Mouse (Mus musculus): ENCODE data around the gene Nosip. TPM values are rescaled to one million over a fixed set of nuclear protein-coding genes. Genes with fewer than 3 reads are reported as not detected.
A peak's percentile ranks its signal among the peaks of the same experiment; 100 is the strongest.

The Nosip gene
- polyA plus RNA-seq, 1 experiment from 2014 or later, result 57.2 TPM

- Histone ChIP-seq H3K27ac (ENCODE audit: low read depth) (no peak overlapping the region; the same call in 1 of the 2 replicates), H3K4me3 (ENCODE audit: low read depth, low read length) (no peak overlapping the region), H3K36me3 (ENCODE audit: control insufficient read depth, insufficient read depth, low read length) (peaks cover 49% of the 10 kb centered on the region), H3K27me3 (replicated peaks; ENCODE audit: control insufficient read depth, insufficient read depth, low read length) (no peaks in the 10 kb centered on the region), H3K4me1 (replicated peaks; ENCODE audit: control insufficient read depth, insufficient read depth, low read length) (peaks cover 26% of the 10 kb centered on the region; the same call in 1 of the 2 replicates), H3K9ac (ENCODE audit: low read length) (no peak overlapping the region), H3K9me3 (ENCODE audit: control insufficient read depth, low read length) (no peaks in the 10 kb centered on the region), H3K4me2 (ENCODE audit: low read length) (no peak overlapping the region)
- ATAC-seq (replicated peaks; ENCODE audit: low FRiP score, low TSS enrichment, low read depth) (no peak), DNase-seq (ENCODE audit: low spot score) (no peak)
- 82% methylated on average over 6 of the region's 6 CpGs for WGBS
These were observed 56.1 kb downstream of the Nosip start for GRCm38 (mm10) chr7:45118336-45118735.

- peaks cover 28% of the 10 kb centered on the region; the same call in 1 of the 2 replicates for H3K4me1 ChIP-seq (replicated peaks; ENCODE audit: control insufficient read depth, insufficient read depth, low read length)
- 81% methylated on average over 5 of the region's 5 CpGs for WGBS
- no peak overlapping the region for H3K4me3 ChIP-seq (ENCODE audit: low read depth, low read length)
- no peaks in the 10 kb centered on the region for H3K27me3 ChIP-seq (replicated peaks; ENCODE audit: control insufficient read depth, insufficient read depth, low read length)
- no peak overlapping the region for H3K4me2 ChIP-seq (ENCODE audit: low read length)
- ATAC-seq (replicated peaks; ENCODE audit: low FRiP score, low TSS enrichment, low read depth) (no peak), DNase-seq (ENCODE audit: low spot score) (no peak)
- no peak overlapping the region for H3K27ac ChIP-seq (ENCODE audit: low read depth)
- H3K9ac ChIP-seq (ENCODE audit: low read length), result no peak overlapping the region
- H3K9me3 ChIP-seq (ENCODE audit: control insufficient read depth, low read length), result no peaks in the 10 kb centered on the region
- peaks cover 50% of the 10 kb centered on the region for H3K36me3 ChIP-seq (ENCODE audit: control insufficient read depth, insufficient read depth, low read length)
These were observed 57.8 kb downstream of the Nosip start for GRCm38 (mm10) chr7:45119780-45120709.

- peaks cover 64% of the 10 kb centered on the region for H3K36me3 ChIP-seq (ENCODE audit: control insufficient read depth, insufficient read depth, low read length)
- peak overlapping the region; percentile 20; the same call in 1 of the 2 replicates for H3K4me2 ChIP-seq (ENCODE audit: low read length)
- H3K27me3 ChIP-seq (replicated peaks; ENCODE audit: control insufficient read depth, insufficient read depth, low read length), result no peaks in the 10 kb centered on the region
- ATAC-seq (replicated peaks; ENCODE audit: low FRiP score, low TSS enrichment, low read depth) (no peak), DNase-seq (ENCODE audit: low spot score) (no peak)
- H3K27ac ChIP-seq (ENCODE audit: low read depth), result no peak overlapping the region
- no peak overlapping the region for H3K4me3 ChIP-seq (ENCODE audit: low read depth, low read length)
- peak overlapping the region; percentile 22; the same call in 1 of the 2 replicates for H3K9ac ChIP-seq (ENCODE audit: low read length)
- peaks cover 32% of the 10 kb centered on the region; the same call in 1 of the 2 replicates for H3K4me1 ChIP-seq (replicated peaks; ENCODE audit: control insufficient read depth, insufficient read depth, low read length)
- WGBS, result 55% methylated on average over 8 of the region's 8 CpGs
- H3K9me3 ChIP-seq (ENCODE audit: control insufficient read depth, low read length), result no peaks in the 10 kb centered on the region
These were observed 59.2 kb downstream of the Nosip start for GRCm38 (mm10) chr7:45121404-45121803.

GRCm38 (mm10) chr7:45121966-45122365, 59.7 kb downstream of the Nosip start:
- no peaks in the 10 kb centered on the region for H3K9me3 ChIP-seq (ENCODE audit: control insufficient read depth, low read length)
- no peak overlapping the region for H3K27ac ChIP-seq (ENCODE audit: low read depth)
- peak overlapping the region; percentile 20; the same call in 1 of the 2 replicates for H3K4me2 ChIP-seq (ENCODE audit: low read length)
- peak overlapping the region; percentile 22; the same call in 1 of the 2 replicates for H3K9ac ChIP-seq (ENCODE audit: low read length)
- H3K4me3 ChIP-seq (ENCODE audit: low read depth, low read length), result no peak overlapping the region
- no peaks in the 10 kb centered on the region for H3K27me3 ChIP-seq (replicated peaks; ENCODE audit: control insufficient read depth, insufficient read depth, low read length)
- peaks cover 69% of the 10 kb centered on the region for H3K36me3 ChIP-seq (ENCODE audit: control insufficient read depth, insufficient read depth, low read length)
- H3K4me1 ChIP-seq (replicated peaks; ENCODE audit: control insufficient read depth, insufficient read depth, low read length), result peaks cover 35% of the 10 kb centered on the region; the same call in 1 of the 2 replicates
- DNase-seq (ENCODE audit: low spot score) (no peak), ATAC-seq (replicated peaks; ENCODE audit: low FRiP score, low TSS enrichment, low read depth) (no peak)

- peak overlapping the region; percentile 98 for H3K4me3 ChIP-seq (ENCODE audit: low read depth, low read length)
- peaks cover 76% of the 10 kb centered on the region for H3K36me3 ChIP-seq (ENCODE audit: control insufficient read depth, insufficient read depth, low read length)
- DNase-seq (ENCODE audit: low spot score) (no peak), ATAC-seq (replicated peaks; ENCODE audit: low FRiP score, low TSS enrichment, low read depth) (no peak)
- no peaks in the 10 kb centered on the region for H3K9me3 ChIP-seq (ENCODE audit: control insufficient read depth, low read length)
- peak overlapping the region; percentile 67 for H3K4me2 ChIP-seq (ENCODE audit: low read length)
- H3K4me1 ChIP-seq (replicated peaks; ENCODE audit: control insufficient read depth, insufficient read depth, low read length), result peaks cover 35% of the 10 kb centered on the region; the same call in 1 of the 2 replicates
- H3K9ac ChIP-seq (ENCODE audit: low read length), result peak overlapping the region; percentile 99
- no peaks in the 10 kb centered on the region for H3K27me3 ChIP-seq (replicated peaks; ENCODE audit: control insufficient read depth, insufficient read depth, low read length)
- 83% methylated on average over 15 of the region's 15 CpGs for WGBS
- 0 out of 2 replicates have a peak overlapping the region, but pooled peaks have one; percentile 84 for H3K27ac ChIP-seq (ENCODE audit: low read depth)
These were observed 60.4 kb downstream of the Nosip start for GRCm38 (mm10) chr7:45122561-45123185.

GRCm38 (mm10) chr7:45123186-45123570, 60.9 kb downstream of the Nosip start:
- Histone ChIP-seq H3K4me1 (replicated peaks; ENCODE audit: control insufficient read depth, insufficient read depth, low read length) (peaks cover 31% of the 10 kb centered on the region; the same call in 1 of the 2 replicates), H3K36me3 (ENCODE audit: control insufficient read depth, insufficient read depth, low read length) (peaks cover 77% of the 10 kb centered on the region), H3K4me2 (ENCODE audit: low read length) (peak overlapping the region; percentile 67), H3K27me3 (replicated peaks; ENCODE audit: control insufficient read depth, insufficient read depth, low read length) (no peaks in the 10 kb centered on the region), H3K27ac (ENCODE audit: low read depth) (0 out of 2 replicates have a peak overlapping the region, but pooled peaks have one; percentile 84), H3K9ac (ENCODE audit: low read length) (peak overlapping the region; percentile 99), H3K9me3 (ENCODE audit: control insufficient read depth, low read length) (no peaks in the 10 kb centered on the region), H3K4me3 (ENCODE audit: low read depth, low read length) (peak overlapping the region; percentile 98)
- no peak for ATAC-seq (replicated peaks; ENCODE audit: low FRiP score, low TSS enrichment, low read depth)
- 20% methylated on average over 12 of the region's 12 CpGs for WGBS
- DNase-seq (ENCODE audit: low spot score), result no peak

GRCm38 (mm10) chr7:45124224-45125143, 62.3 kb downstream of the Nosip start, which contains the start of gene Rps11:
Rps11 (minus strand) TSS chr7:45124439.
- Histone ChIP-seq H3K4me3 (ENCODE audit: low read depth, low read length) (peak within 1 kb of the TSS; percentile 98), H3K4me1 (replicated peaks; ENCODE audit: control insufficient read depth, insufficient read depth, low read length) (peaks cover 34% of the 10 kb centered on the region), H3K27ac (ENCODE audit: low read depth) (peak within 1 kb of the TSS; percentile 86), H3K9ac (ENCODE audit: low read length) (peak within 1 kb of the TSS; percentile 99), H3K36me3 (ENCODE audit: control insufficient read depth, insufficient read depth, low read length) (peaks cover 67% of the 10 kb centered on the region), H3K9me3 (ENCODE audit: control insufficient read depth, low read length) (no peaks in the 10 kb centered on the region), H3K27me3 (replicated peaks; ENCODE audit: control insufficient read depth, insufficient read depth, low read length) (no peaks in the 10 kb centered on the region), H3K4me2 (ENCODE audit: low read length) (peak within 1 kb of the TSS; percentile 67)
- DNase-seq (ENCODE audit: low spot score) (peak; percentile 97), ATAC-seq (replicated peaks; ENCODE audit: low FRiP score, low TSS enrichment, low read depth) (peak; percentile 82)
- WGBS, result 1% methylated on average over 59 of the region's 59 CpGs
